Mouse (Mus musculus): ENCODE measurements at regions not wholly inside any gene's neighbourhood (a gene's known extent, or its start where the extent isn't known, plus 50 kb on each side); places are given as distances from the start of the nearest gene placed in this dataset.

GRCm38 (mm10) chr15:93916856-93917255, 321.2 kb upstream of the Prickle1 start:
- TF ChIP-seq POLR2A (IDR thresholded peaks at IDR 0.05; ENCODE audit: extremely low read depth, insufficient read depth, low read length) (no peak), CTCF (IDR thresholded peaks at IDR 0.05; ENCODE audit: extremely low read depth, insufficient read depth, low read length) (no peak)
